21 mouse cellular contexts compared by ENCODE assay signal in genomic region chr5:87174671-87175070, GRCm38 (mm10). TPM values are rescaled to one million over a fixed set of nuclear protein-coding genes. Genes with fewer than 3 reads are reported as not detected.
"Had no signal": no experiment of that assay in that cellular context is flagged by ENCODE, and none has a peak within 500 bp of the region (broad histone marks: within the 10 kb centered on the region; RNA-seq: fewer than 3 reads in every experiment).

No protein-coding gene starts in this region.

- H3K36me3 ChIP-seq: limb, embryonic 10.5 days; liver, embryonic 13.5 days; midbrain, embryonic 15.5 days; neural tube, embryonic 13.5 days had no signal

- H3K27me3 ChIP-seq: liver, embryonic 13.5 days; midbrain, embryonic 15.5 days; neural tube, embryonic 13.5 days had no signal

- H3K4me3 ChIP-seq: left cerebral cortex, adult 2 months; limb, embryonic 10.5 days; liver, embryonic 13.5 days; midbrain, embryonic 15.5 days; neural tube, embryonic 13.5 days had no signal

- DNase-seq: liver, embryonic 13.5 days; liver, postnatal 0 days; lung, postnatal 36 days; retina, postnatal 1 day; right cerebral cortex, postnatal 4 days; spleen, adult 18-20 months; thymus, adult 18-20 months; thymus, postnatal 14 days had no signal

- H3K9ac ChIP-seq: liver, embryonic 13.5 days; liver, postnatal 0 days; midbrain, embryonic 15.5 days; neural tube, embryonic 13.5 days had no signal

- H3K9me3 ChIP-seq: limb, embryonic 10.5 days; liver, embryonic 13.5 days; midbrain, embryonic 15.5 days; neural tube, embryonic 13.5 days had no signal

- H3K4me2 ChIP-seq: liver, embryonic 13.5 days; midbrain, embryonic 15.5 days; neural tube, embryonic 13.5 days had no signal

- H3K4me1 ChIP-seq: limb, embryonic 10.5 days; liver, embryonic 13.5 days; midbrain, embryonic 15.5 days; neural tube, embryonic 13.5 days had no signal

- ATAC-seq: intestine, embryonic 16.5 days; liver, postnatal 0 days; midbrain, embryonic 15.5 days had no signal

- H3K27ac ChIP-seq: left cerebral cortex, adult 2 months; limb, embryonic 10.5 days; liver, embryonic 13.5 days; midbrain, embryonic 15.5 days; neural tube, embryonic 13.5 days had no signal

RNA-seq across cellular contexts. Expression of gene Ugt2b5, which starts 34.6 kb away (rescaled TPM):
- total RNA-seq: layer of hippocampus, adult 8-10 months; layer of hippocampus, postnatal 14 days; left cerebral cortex, adult 2 months; left cerebral cortex, postnatal 14 days; megakaryocyte progenitor cell, adult 5-6 weeks; monocyte, adult 5-6 weeks had no signal
- polyA plus RNA-seq: limb, embryonic 10.5 days; limb, embryonic 14.5 days; lung, embryonic 16.5 days; neural tube, embryonic 13.5 days; stomach, embryonic 14.5 days had no signal
